Mouse (Mus musculus): ENCODE results near the gene Oscp1.

- TF ChIP-seq CTCF (IDR thresholded peaks at IDR 0.05; ENCODE audit: low read depth, low read length) (no peak), POLR2A (IDR thresholded peaks at IDR 0.05; ENCODE audit: extremely low read depth, insufficient read depth, low read length) (0 out of 2 replicates have a peak, but pooled peaks have one; percentile 44)
Observed at GRCm38 (mm10) chr4:126046851-126047585, 11.3 kb upstream of the Oscp1 start, which contains the start of gene Mrps15.

Measured in liver, adult 2 months (tissue).